Mouse (Mus musculus) cerebellum, adult 2 months (tissue): ENCODE data around the gene Tnfrsf14. TPM values are rescaled to one million over a fixed set of nuclear protein-coding genes. Genes with fewer than 3 reads are reported as not detected.

Experiments
- DNase-seq, 2 experiments: peaks; one replicate each; pipeline ENCODE4 v3.0.0; 2021
- H3K27ac ChIP-seq: fragments of 200-500 bp; 2 replicates; pipeline ENCODE4 v1.5.1; 2012; ENCODE audit warnings: low read length, control low read depth, inconsistent platforms; ENCODE audit not compliant: insufficient read depth
- H3K27me3 ChIP-seq: fragments of 200-500 bp; 2 replicates; pipeline ENCODE4 v1.6.1; 2012; ENCODE audit warnings: inconsistent platforms, mild to moderate bottlenecking, low read length, moderate library complexity; ENCODE audit not compliant: control insufficient read depth, insufficient read depth
- H3K4me1 ChIP-seq: fragments of 200-500 bp; 2 replicates; pipeline ENCODE4 v1.6.1; 2011; ENCODE audit warnings: low read length; ENCODE audit not compliant: control insufficient read depth, insufficient read depth
- H3K4me3 ChIP-seq: fragments of 200-500 bp; replicated peaks from 2 replicates; pipeline ENCODE3; 2011; ENCODE audit warnings: mild to moderate bottlenecking, low read depth, low read length, control low read depth; ENCODE audit not compliant: insufficient read depth
- CTCF ChIP-seq: fragments of 200-500 bp; IDR thresholded peaks from 2 replicates; pipeline ENCODE4 v1.5.1; 2011; ENCODE audit warnings: low read depth, mild to moderate bottlenecking, control low read depth, low read length, moderate library complexity, borderline replicate concordance; ENCODE audit not compliant: insufficient read depth
- POLR2A ChIP-seq: fragments of 200-500 bp; IDR thresholded peaks from 2 replicates; pipeline ENCODE4 v1.6.1; 2011; ENCODE audit warnings: low read length, control low read depth, borderline replicate concordance; ENCODE audit not compliant: insufficient read depth
- WGBS: fragments of 180-500 bp; shearing (Covaris S2); methylation state at CpG from one replicate; pipeline ENCODE4 v1.1.7; 2018; 5-methylcytosine and 5-hydroxymethylcytosine counted together
- polyA plus RNA-seq: library from polyadenylated mRNA; depleted of rRNA; stranded (reverse); fragments of >200 nt; gene quantifications from 2 replicates; pipeline ENCODE4 v1.2.3, GENCODE M21; 2012

Tnfrsf14 gene
- polyA plus RNA-seq, 1 experiment, result 0.80 TPM

DNA sequence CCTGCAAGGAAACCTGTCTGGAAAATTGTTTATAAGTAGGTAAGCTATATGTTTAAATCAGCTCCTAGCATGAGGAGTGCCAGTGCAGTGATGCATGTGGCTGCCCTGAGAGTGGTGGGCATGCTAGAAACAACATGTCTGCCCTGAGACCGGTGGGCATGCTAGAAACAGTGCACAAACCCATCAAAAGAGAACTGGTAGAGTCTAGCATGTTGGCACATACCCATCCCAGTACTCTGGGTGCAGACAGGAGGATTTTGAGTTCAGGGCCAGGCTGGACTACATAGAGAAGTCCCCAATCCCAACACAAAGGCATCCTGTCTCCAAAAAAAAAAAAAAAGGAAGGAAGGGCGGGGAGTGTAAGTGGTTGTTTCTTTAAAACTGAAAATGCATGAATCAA, 6.4 kb upstream of the Tnfrsf14 start:
- DNase-seq, result no peak
- 90% methylated on average over 2 of the region's 2 CpGs for WGBS

DNA sequence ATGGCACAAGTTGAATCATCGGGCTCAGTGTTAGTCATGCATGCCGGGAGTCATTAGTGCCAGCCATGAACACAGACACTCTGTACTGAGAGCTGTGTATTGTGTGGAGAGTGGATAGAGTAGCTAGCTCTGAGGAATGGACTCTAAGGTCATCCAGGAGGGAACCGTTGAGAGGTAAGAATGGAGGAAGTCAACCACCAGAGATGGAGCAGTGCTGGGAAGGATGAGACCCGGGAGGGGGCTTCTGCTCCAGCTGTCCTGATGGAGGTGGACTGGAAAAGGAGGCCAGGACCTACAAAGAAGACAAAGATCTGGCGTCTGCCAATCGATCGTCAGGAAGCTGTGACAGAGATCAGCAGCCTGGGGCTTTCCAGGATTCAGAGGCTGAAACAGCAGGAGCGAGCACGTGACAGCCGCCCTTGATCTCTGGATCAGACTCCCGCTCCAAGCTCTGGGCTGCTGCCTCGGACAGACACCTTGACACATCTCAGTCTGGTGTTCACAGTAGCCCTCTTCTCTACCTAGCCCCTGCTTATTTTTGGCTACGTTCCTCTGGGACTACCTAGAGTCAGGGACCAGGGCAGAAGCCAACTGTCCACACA, 5.0 kb upstream of the Tnfrsf14 start:
- TF ChIP-seq CTCF (no peak), POLR2A (no peak)
- DNase-seq, result no peak
- 55% methylated on average over 13 of the region's 13 CpGs for WGBS

More for the DNA sequence above, 6.4 kb upstream of the Tnfrsf14 start:
- H3K27ac ChIP-seq, result no peak overlapping the region
- no peaks in the 10 kb centered on the region for H3K27me3 ChIP-seq
- no peak overlapping the region for H3K4me3 ChIP-seq
- no peak for TF ChIP-seq CTCF
- no peak for TF ChIP-seq POLR2A
- H3K4me1 ChIP-seq, result no peaks in the 10 kb centered on the region

DNA sequence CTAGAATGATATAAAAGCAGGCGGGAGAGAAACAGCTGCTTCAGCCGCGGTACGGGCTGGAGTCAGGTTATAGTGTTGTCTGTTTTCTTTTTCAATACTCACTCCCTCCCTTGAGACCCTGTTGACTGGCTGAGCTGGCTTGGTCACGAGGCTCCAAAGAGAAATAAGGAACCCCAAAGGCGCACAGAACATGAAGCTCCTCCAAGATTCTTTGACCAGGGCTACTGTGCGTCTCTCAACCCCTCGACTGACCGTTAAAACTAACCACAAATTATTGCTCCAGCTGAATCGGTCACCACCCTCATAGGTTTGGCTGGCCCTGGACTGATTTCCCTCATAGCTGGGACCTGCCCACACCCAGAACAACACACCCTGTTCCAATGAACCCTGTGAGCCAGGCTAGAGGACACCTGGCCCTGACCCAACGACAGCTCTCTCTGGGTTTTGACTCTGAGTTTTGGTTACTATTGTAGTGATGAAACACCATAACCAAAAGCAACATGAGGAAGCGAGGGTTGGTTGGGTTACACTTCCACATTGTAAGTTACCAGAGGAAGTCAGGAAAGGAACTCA, 811 bp upstream of the Tnfrsf14 start:
- DNase-seq, result no peak
- Histone ChIP-seq H3K4me3 (no peak overlapping the region), H3K27ac (no peak overlapping the region), H3K27me3 (no peaks in the 10 kb centered on the region), H3K4me1 (no peaks in the 10 kb centered on the region)
- WGBS, result 79% methylated on average over 12 of the region's 12 CpGs
- no peak for TF ChIP-seq CTCF
- no peak for TF ChIP-seq POLR2A

More for the DNA sequence above, 5.0 kb upstream of the Tnfrsf14 start:
- Histone ChIP-seq H3K27me3 (no peaks in the 10 kb centered on the region), H3K4me1 (no peaks in the 10 kb centered on the region), H3K4me3 (no peak overlapping the region), H3K27ac (no peak overlapping the region)

DNA sequence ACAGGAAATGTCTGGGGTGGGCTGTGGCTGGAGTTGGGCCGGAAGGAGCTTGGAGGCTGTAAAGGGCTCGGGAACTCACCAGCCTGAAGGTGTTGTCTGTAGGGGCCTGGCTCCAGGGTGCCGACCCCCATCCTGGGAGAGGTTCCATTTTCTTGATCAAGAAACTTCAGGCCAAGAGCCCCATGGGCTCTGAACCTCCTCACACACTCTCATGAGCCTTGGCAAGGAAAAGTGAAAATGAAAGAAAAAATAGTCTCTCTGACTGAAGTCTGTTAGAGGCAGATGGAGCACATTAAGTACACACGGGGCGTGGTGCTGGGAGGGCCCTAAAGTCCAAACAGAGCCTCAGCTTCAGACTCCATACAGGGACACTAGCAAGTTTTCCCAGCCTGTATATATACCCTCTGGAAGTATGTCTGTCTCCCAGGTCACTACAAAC, 445 bp downstream of the Tnfrsf14 start:
- WGBS, result 74% methylated on average over 5 of the region's 5 CpGs
- Histone ChIP-seq H3K27me3 (no peaks in the 10 kb centered on the region), H3K4me3 (no peak overlapping the region), H3K4me1 (no peaks in the 10 kb centered on the region), H3K27ac (no peak overlapping the region)
- DNase-seq, result no peak
- TF ChIP-seq CTCF (no peak), POLR2A (no peak)

DNA sequence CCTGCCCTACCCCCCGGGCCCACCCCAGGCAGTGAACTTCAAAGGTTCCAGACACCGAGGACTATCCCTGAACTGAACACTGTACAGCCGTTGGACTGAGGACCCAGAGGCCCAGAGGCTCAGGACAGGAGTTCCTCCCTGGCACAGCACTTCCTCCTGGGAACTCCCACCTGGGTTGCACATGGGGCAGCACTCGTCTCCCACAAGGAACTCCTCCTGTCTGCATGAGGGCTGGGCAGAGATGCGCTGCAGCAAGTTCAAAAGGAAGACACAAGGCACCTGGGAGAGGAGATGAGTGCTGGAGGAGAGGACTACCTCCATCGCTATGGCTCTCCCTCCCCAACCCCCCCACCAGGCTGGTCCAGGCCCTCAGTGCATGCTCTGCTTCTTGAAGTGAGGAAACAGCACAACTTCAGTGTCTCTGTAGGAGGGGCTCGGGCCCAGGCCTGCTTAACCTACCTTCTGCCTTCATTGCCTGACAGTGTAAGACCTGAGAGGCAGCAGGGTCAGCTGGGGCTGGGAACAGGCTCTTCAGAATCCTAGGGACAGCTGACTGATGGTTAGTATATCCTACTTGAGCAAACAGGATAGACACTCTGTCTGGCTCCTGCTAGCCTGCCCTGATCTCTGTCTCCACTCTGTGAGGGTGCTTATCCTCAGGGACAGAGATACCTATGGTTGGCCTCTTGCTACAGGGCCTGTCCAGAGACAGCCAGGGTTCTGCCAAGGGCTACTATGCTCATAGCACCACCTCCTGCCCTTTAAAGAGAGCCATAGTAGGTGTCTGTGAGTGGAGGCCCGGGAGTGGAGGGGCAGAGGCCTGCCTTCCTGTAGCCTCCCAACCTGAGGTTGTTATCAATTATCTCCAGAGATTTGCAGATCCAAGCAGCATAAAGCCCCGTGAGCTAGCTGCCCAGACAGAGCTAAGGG, 1.1 kb downstream of the Tnfrsf14 start:
- Histone ChIP-seq H3K4me1 (peaks cover 5% of the 10 kb centered on the region), H3K27me3 (no peaks in the 10 kb centered on the region), H3K27ac (no peak overlapping the region), H3K4me3 (no peak overlapping the region)
- DNase-seq, result no peak
- 68% methylated on average over 9 of the region's 9 CpGs for WGBS
- TF ChIP-seq CTCF, result no peak
- no peak for TF ChIP-seq POLR2A

DNA sequence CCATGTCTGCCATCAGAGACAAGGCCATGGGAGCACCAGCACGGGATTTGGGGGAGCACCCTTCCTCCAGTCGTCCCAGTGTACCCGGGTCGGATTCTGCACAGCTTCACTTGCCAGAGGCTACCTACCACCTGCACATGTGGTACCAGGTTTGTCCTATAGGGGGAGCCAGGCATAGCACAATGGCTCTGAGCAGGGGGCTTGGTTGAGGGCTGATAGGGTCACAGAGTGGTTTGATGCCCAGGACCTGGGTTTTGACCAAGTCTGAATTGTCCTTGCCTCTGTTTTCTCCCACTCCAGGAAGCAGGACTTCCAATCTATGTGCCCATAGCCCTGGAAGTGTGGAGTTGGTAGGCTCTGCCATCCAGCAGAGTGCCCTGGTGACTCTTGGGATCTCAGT, 3.0 kb downstream of the Tnfrsf14 start:
- DNase-seq, result no peak
- no peak overlapping the region for H3K4me3 ChIP-seq
- H3K27ac ChIP-seq, result no peak overlapping the region
- peak; percentile 35; the same call in 1 of the 2 replicates for TF ChIP-seq CTCF
- TF ChIP-seq POLR2A, result no peak
- H3K27me3 ChIP-seq, result no peaks in the 10 kb centered on the region
- H3K4me1 ChIP-seq, result peaks cover 8% of the 10 kb centered on the region
- 57% methylated on average over 4 of the region's 4 CpGs for WGBS

DNA sequence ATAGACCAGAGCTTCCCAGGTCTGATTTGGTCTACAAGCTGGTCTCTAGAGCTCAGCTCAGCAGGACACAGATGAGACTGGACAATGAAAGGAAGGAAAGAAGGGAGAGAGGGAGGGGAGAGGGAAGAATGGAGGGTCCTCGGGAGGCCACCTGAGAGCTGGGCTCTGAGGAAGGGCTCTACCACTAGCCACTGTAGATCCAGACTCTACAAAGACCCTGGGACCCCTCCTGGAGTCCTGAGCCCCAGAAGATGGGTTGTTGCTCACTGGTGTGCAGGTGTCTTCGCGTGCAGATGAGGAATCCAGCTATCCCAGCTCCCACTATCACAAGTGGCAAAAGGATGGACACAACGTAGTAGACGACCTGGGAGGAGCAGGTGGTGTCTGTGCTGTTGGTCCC, 5.4 kb downstream of the Tnfrsf14 start:
- WGBS, result 87% methylated on average over 5 of the region's 5 CpGs
- no peak overlapping the region for H3K4me3 ChIP-seq
- TF ChIP-seq CTCF (no peak), POLR2A (no peak)
- DNase-seq, result no peak
- H3K4me1 ChIP-seq, result peaks cover 8% of the 10 kb centered on the region
- no peak overlapping the region for H3K27ac ChIP-seq
- no peaks in the 10 kb centered on the region for H3K27me3 ChIP-seq
